Mouse (Mus musculus): Measurements from ENCODE around the gene Olfr104-ps. TPM values are rescaled to one million over a fixed set of nuclear protein-coding genes. Genes with fewer than 3 reads are reported as not detected.

The Olfr104-ps gene
- not detected in 2 replicates for polyA plus RNA-seq (2014; fragmentation: Nextera tagmentation; extraction: Ambion mirVana)

- ATAC-seq (ENCODE audit: low FRiP score), result no peak
- Histone ChIP-seq H3K36me3 (ENCODE audit: control insufficient read depth, insufficient read depth, low read length) (no peaks in the 10 kb centered on the region), H3K27me3 (ENCODE audit: control insufficient read depth, insufficient read depth, low read length) (no peaks in the 10 kb centered on the region), H3K9ac (ENCODE audit: low read depth, low read length) (no peak within 1 kb of the TSS), H3K4me2 (replicated peaks; ENCODE audit: low read depth, low read length) (no peak within 1 kb of the TSS), H3K9me3 (ENCODE audit: control insufficient read depth, low read length) (no peaks in the 10 kb centered on the region), H3K4me3 (ENCODE audit: low read depth, low read length) (no peak within 1 kb of the TSS), H3K4me1 (replicated peaks; ENCODE audit: control insufficient read depth, insufficient read depth, low read length) (no peaks in the 10 kb centered on the region), H3K27ac (ENCODE audit: low read depth, low read length) (no peak within 1 kb of the TSS)
- DNase-seq (ENCODE audit: low spot score), result no peak
Observed at GRCm38 (mm10) chr17:37359282-37359681, at the start of gene Olfr104-ps. TSS of gene Olfr104-ps (plus strand) at chr17:37359582.

GRCm38 (mm10) chr17:37310146-37310699, 49.2 kb upstream of the Olfr104-ps start:
- WGBS, result 50% methylated on average over 2 of the region's 2 CpGs
- no peak overlapping the region for H3K27ac ChIP-seq (ENCODE audit: low read depth, low read length)
- no peak overlapping the region for H3K9ac ChIP-seq (ENCODE audit: low read depth, low read length)
- H3K4me1 ChIP-seq (replicated peaks; ENCODE audit: control insufficient read depth, insufficient read depth, low read length), result no peaks in the 10 kb centered on the region
- H3K27me3 ChIP-seq (ENCODE audit: control insufficient read depth, insufficient read depth, low read length), result no peaks in the 10 kb centered on the region
- no peaks in the 10 kb centered on the region for H3K36me3 ChIP-seq (ENCODE audit: control insufficient read depth, insufficient read depth, low read length)
- no peak for DNase-seq (ENCODE audit: low spot score)
- no peak overlapping the region for H3K4me2 ChIP-seq (replicated peaks; ENCODE audit: low read depth, low read length)
- ATAC-seq (ENCODE audit: low FRiP score), result no peak
- no peak overlapping the region for H3K4me3 ChIP-seq (ENCODE audit: low read depth, low read length)
- H3K9me3 ChIP-seq (ENCODE audit: control insufficient read depth, low read length), result no peaks in the 10 kb centered on the region

GRCm38 (mm10) chr17:37316954-37317353, 42.4 kb upstream of the Olfr104-ps start, which contains the start of gene Olfr102:
TSS of gene Olfr102 (minus strand) at chr17:37317054.
- no peaks in the 10 kb centered on the region for H3K27me3 ChIP-seq (ENCODE audit: control insufficient read depth, insufficient read depth, low read length)
- DNase-seq (ENCODE audit: low spot score), result no peak
- H3K27ac ChIP-seq (ENCODE audit: low read depth, low read length), result no peak within 1 kb of the TSS
- no peak for ATAC-seq (ENCODE audit: low FRiP score)
- no peaks in the 10 kb centered on the region for H3K9me3 ChIP-seq (ENCODE audit: control insufficient read depth, low read length)
- no peaks in the 10 kb centered on the region for H3K36me3 ChIP-seq (ENCODE audit: control insufficient read depth, insufficient read depth, low read length)
- no peak within 1 kb of the TSS for H3K4me2 ChIP-seq (replicated peaks; ENCODE audit: low read depth, low read length)
- no peak within 1 kb of the TSS for H3K4me3 ChIP-seq (ENCODE audit: low read depth, low read length)
- no peaks in the 10 kb centered on the region for H3K4me1 ChIP-seq (replicated peaks; ENCODE audit: control insufficient read depth, insufficient read depth, low read length)
- H3K9ac ChIP-seq (ENCODE audit: low read depth, low read length), result no peak within 1 kb of the TSS

- Histone ChIP-seq H3K4me1 (replicated peaks; ENCODE audit: control insufficient read depth, insufficient read depth, low read length) (no peaks in the 10 kb centered on the region), H3K4me3 (ENCODE audit: low read depth, low read length) (no peak within 1 kb of the TSS), H3K27me3 (ENCODE audit: control insufficient read depth, insufficient read depth, low read length) (no peaks in the 10 kb centered on the region), H3K9ac (ENCODE audit: low read depth, low read length) (no peak within 1 kb of the TSS), H3K9me3 (ENCODE audit: control insufficient read depth, low read length) (no peaks in the 10 kb centered on the region), H3K36me3 (ENCODE audit: control insufficient read depth, insufficient read depth, low read length) (no peaks in the 10 kb centered on the region), H3K27ac (ENCODE audit: low read depth, low read length) (no peak within 1 kb of the TSS), H3K4me2 (replicated peaks; ENCODE audit: low read depth, low read length) (no peak within 1 kb of the TSS)
- DNase-seq (ENCODE audit: low spot score), result no peak
- WGBS, result 88% methylated on average over 2 of the region's 2 CpGs
- no peak for ATAC-seq (ENCODE audit: low FRiP score)
Observed at GRCm38 (mm10) chr17:37339598-37339997, 19.8 kb upstream of the Olfr104-ps start, which contains the start of gene Olfr103. TSS of gene Olfr103 (minus strand) at chr17:37339698.

- Histone ChIP-seq H3K4me2 (replicated peaks; ENCODE audit: low read depth, low read length) (no peak within 1 kb of the TSS), H3K27ac (ENCODE audit: low read depth, low read length) (no peak within 1 kb of the TSS), H3K36me3 (ENCODE audit: control insufficient read depth, insufficient read depth, low read length) (no peaks in the 10 kb centered on the region), H3K9ac (ENCODE audit: low read depth, low read length) (no peak within 1 kb of the TSS), H3K4me3 (ENCODE audit: low read depth, low read length) (no peak within 1 kb of the TSS), H3K4me1 (replicated peaks; ENCODE audit: control insufficient read depth, insufficient read depth, low read length) (no peaks in the 10 kb centered on the region), H3K27me3 (ENCODE audit: control insufficient read depth, insufficient read depth, low read length) (no peaks in the 10 kb centered on the region), H3K9me3 (ENCODE audit: control insufficient read depth, low read length) (no peaks in the 10 kb centered on the region)
- DNase-seq (ENCODE audit: low spot score) (no peak), ATAC-seq (ENCODE audit: low FRiP score) (no peak)
Observed at GRCm38 (mm10) chr17:37378733-37379132, 19.4 kb downstream of the Olfr104-ps start, which contains the start of gene Olfr105-ps. TSS of gene Olfr105-ps (plus strand) at chr17:37379033.

- no peak for ATAC-seq (ENCODE audit: low FRiP score)
- no peaks in the 10 kb centered on the region for H3K36me3 ChIP-seq (ENCODE audit: control insufficient read depth, insufficient read depth, low read length)
- no peak within 1 kb of the TSS for H3K4me2 ChIP-seq (replicated peaks; ENCODE audit: low read depth, low read length)
- no peak within 1 kb of the TSS for H3K27ac ChIP-seq (ENCODE audit: low read depth, low read length)
- no peak within 1 kb of the TSS for H3K9ac ChIP-seq (ENCODE audit: low read depth, low read length)
- DNase-seq (ENCODE audit: low spot score), result no peak
- no peaks in the 10 kb centered on the region for H3K9me3 ChIP-seq (ENCODE audit: control insufficient read depth, low read length)
- no peak within 1 kb of the TSS for H3K4me3 ChIP-seq (ENCODE audit: low read depth, low read length)
- H3K4me1 ChIP-seq (replicated peaks; ENCODE audit: control insufficient read depth, insufficient read depth, low read length), result no peaks in the 10 kb centered on the region
- WGBS, result 91% methylated on average over 1 of the region's 1 CpGs
- H3K27me3 ChIP-seq (ENCODE audit: control insufficient read depth, insufficient read depth, low read length), result no peaks in the 10 kb centered on the region
Observed at GRCm38 (mm10) chr17:37390093-37390492, 30.7 kb downstream of the Olfr104-ps start, which contains the start of gene Olfr106-ps. TSS of gene Olfr106-ps (plus strand) at chr17:37390393.

GRCm38 (mm10) chr17:37398926-37399325, 39.5 kb downstream of the Olfr104-ps start, which contains the start of gene Olfr107:
TSS of gene Olfr107 (plus strand) at chr17:37399226.
- Histone ChIP-seq H3K9me3 (ENCODE audit: control insufficient read depth, low read length) (no peaks in the 10 kb centered on the region), H3K4me2 (replicated peaks; ENCODE audit: low read depth, low read length) (no peak within 1 kb of the TSS), H3K27me3 (ENCODE audit: control insufficient read depth, insufficient read depth, low read length) (no peaks in the 10 kb centered on the region), H3K4me3 (ENCODE audit: low read depth, low read length) (no peak within 1 kb of the TSS), H3K27ac (ENCODE audit: low read depth, low read length) (no peak within 1 kb of the TSS), H3K9ac (ENCODE audit: low read depth, low read length) (no peak within 1 kb of the TSS), H3K4me1 (replicated peaks; ENCODE audit: control insufficient read depth, insufficient read depth, low read length) (no peaks in the 10 kb centered on the region), H3K36me3 (ENCODE audit: control insufficient read depth, insufficient read depth, low read length) (no peaks in the 10 kb centered on the region)
- no peak for ATAC-seq (ENCODE audit: low FRiP score)
- DNase-seq (ENCODE audit: low spot score), result no peak
- 82% methylated on average over 3 of the region's 3 CpGs for WGBS

- Histone ChIP-seq H3K4me2 (replicated peaks; ENCODE audit: low read depth, low read length) (no peak overlapping the region), H3K4me1 (replicated peaks; ENCODE audit: control insufficient read depth, insufficient read depth, low read length) (no peaks in the 10 kb centered on the region), H3K9me3 (ENCODE audit: control insufficient read depth, low read length) (no peaks in the 10 kb centered on the region), H3K36me3 (ENCODE audit: control insufficient read depth, insufficient read depth, low read length) (no peaks in the 10 kb centered on the region), H3K27ac (ENCODE audit: low read depth, low read length) (no peak overlapping the region), H3K9ac (ENCODE audit: low read depth, low read length) (no peak overlapping the region), H3K27me3 (ENCODE audit: control insufficient read depth, insufficient read depth, low read length) (no peaks in the 10 kb centered on the region), H3K4me3 (ENCODE audit: low read depth, low read length) (no peak overlapping the region)
- DNase-seq (ENCODE audit: low spot score), result no peak
- ATAC-seq (ENCODE audit: low FRiP score), result no peak
Observed at GRCm38 (mm10) chr17:37413380-37413779, 54.0 kb downstream of the Olfr104-ps start.

All from hindbrain, embryonic 11.5 days (tissue).